Mouse (Mus musculus): ENCODE measurements around the gene Igfals.

Igfals gene

DNA sequence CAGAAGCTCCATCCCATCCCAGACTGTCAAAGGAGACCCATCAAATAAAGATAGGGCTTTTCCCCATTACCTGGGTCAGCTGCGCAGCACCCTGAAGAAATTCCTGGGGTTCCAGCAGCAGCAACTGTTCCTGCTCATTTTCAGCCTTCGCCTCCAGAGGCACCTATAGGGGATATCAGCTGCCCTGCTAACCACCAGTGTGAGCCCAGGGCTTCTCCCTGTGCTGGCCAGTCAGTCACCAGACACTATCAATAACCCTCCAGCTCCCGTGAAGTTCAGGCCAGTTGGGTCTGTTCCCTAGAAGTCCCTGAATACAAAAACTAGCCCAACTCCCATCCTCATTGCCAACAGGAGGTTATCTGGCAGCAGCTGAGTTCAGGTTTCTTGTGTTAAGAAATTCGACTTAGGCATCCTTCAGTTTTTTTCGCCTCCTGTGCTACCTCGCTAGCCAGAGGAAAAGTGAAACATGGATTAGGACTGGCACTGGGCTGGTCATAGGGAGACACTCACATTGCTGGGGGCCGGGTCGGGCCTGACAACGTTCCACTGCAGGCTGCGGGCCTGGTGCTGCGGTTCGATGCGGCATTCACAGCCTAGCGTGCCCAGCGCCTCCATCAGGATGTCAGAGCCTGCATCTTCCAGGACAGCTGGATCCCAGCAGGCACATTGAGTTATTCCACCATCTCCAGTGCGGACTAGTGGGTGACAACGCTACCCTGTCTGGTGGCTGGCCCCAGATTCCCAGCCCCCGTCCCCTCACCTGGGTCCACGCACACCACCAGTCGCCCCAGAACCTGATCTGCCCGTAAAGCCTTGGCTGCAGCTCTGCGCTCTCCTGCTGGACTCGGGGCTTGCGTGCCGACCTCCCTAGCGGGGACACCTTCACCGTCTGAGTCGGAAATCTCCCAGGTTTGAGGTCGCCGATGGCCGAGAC is 28.5 kb downstream of the Igfals start:
- no peak for ATAC-seq (ENCODE audit: low TSS enrichment)

DNA sequence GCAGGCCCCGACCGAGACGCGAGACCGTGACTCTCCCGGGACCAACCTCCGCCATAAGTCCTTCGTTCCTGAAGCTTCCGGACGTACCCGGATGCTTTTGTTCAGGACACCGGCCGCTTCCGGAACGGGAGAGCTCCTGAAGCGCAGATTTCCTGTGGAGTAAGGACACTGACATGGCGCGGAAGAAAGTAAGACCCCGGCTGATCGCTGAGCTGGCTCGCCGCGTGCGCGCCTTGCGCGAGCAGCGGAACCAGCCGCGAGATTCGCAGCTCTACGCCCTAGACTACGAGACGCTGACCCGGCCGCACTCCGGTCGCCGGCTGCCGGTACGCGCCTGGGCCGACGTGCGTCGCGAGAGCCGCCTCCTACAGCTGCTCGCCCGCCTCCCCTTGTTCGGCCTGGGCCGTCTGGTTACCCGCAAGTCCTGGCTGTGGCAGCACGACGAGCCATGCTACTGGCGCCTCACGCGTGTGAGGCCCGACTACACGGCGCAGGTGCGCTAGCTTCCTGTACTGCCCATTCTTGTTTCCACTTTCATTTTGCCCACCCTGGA is 29.3 kb downstream of the Igfals start, which contains the start of the genes Eme2 and Mrps34:
Gene Eme2 (minus strand): TSS at position 93 of the 553 bp plus-strand sequence.
Gene Mrps34 (plus strand): TSS at position 122 of the 553 bp plus-strand sequence.
- ATAC-seq (ENCODE audit: low TSS enrichment) = peak; percentile 44

DNA sequence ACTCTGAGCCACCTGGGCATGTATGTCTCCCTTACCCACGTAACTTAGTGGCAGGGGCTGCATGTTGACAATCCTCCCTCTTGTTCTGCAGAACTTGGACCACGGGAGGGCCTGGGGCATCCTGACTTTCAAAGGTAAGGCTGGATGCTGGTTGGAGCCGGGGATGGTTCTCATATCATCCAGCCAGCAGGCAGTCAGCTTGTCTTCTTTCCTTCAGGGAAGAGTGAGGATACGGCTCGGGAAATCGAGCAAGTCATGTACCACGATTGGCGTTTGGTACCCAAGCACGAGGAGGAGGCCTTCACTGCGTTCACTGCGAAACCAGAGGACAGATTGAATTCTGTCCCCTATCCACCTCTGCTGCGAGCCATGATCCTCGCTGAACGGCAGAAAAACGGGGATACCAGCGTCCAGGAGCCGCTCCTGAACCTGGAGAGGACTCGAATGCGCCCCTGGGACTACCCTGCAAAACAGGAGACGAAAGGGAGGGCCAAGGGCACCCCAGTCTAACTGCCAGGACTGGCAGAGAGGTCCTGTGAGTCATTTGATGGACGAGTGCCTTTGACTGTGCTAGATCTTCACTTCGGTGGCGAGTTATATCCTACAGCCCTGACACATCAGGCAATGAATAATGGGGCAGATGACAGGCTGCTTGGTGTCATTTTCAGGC is 29.9 kb downstream of the Igfals start:
- no peak for ATAC-seq (ENCODE audit: low TSS enrichment)

DNA sequence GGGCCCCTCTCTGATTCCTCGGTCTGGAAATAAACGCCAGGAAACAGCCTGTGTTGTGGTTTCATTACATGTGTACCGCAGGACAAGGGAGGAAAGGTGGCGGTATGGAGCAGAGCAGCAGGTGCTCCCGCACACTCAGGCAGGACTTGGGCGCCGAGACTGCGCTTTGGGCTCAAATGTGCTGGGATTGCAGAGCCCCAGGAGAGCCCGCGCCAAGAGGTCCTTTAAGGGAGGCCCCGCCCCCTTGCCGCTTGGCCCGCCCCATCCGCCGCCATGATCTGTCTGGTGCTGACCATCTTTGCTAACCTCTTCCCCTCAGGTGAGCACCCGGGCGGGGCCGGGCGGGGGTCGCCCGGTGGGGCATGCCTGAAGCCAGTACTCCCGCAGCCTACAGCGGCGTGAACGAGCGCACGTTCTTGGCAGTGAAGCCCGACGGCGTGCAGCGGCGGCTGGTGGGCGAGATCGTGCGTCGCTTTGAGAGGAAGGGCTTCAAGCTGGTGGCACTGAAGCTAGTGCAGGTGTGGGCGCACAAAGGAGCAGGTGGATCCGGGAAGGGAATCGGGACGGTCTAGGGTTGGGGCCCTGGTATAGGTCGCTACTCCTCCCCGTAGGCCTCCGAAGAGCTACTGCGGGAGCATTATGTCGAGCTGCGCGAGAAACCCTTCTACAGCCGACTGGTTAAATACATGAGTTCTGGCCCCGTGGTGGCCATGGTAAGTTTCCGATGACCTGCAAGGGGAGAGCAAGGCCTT is 30.6 kb downstream of the Igfals start, which contains the start of gene Nme3:
Gene Nme3 (plus strand): TSS at position 260 of the 752 bp plus-strand sequence.
- ATAC-seq (ENCODE audit: low TSS enrichment) = peak; percentile 22

DNA sequence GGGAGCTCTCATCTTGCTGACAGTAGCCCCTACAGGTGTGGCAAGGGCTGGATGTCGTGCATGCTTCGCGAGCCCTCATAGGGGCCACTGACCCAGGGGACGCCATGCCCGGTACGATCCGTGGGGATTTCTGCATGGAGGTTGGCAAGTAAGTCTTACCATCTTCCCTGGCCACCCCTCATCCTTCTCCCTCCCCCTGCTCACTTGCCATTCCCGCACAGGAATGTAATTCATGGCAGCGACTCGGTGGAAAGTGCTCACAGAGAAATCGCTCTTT is 31.1 kb downstream of the Igfals start:
- no peak for ATAC-seq (ENCODE audit: low TSS enrichment)

DNA sequence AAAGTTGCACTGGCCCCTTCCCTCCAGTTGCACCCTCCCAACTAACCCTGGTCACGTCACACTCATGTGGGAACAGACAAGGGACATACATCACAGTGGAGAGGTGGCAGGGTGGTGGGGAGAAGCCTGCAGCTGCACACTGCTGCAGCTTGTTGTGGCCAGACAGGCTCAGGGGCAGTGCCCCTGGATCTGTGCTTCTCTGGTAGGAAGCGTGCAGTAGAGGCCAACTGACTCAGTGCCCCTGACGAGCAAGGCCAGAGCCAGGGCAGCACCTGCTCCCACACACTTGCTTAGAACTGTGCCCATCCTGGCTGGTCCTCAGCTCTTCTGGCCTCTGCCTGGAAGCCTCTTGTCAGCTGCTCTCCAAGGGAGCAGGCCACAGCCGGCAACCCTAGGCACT is 31.8 kb downstream of the Igfals start:
- no peak for ATAC-seq (ENCODE audit: low TSS enrichment)

DNA sequence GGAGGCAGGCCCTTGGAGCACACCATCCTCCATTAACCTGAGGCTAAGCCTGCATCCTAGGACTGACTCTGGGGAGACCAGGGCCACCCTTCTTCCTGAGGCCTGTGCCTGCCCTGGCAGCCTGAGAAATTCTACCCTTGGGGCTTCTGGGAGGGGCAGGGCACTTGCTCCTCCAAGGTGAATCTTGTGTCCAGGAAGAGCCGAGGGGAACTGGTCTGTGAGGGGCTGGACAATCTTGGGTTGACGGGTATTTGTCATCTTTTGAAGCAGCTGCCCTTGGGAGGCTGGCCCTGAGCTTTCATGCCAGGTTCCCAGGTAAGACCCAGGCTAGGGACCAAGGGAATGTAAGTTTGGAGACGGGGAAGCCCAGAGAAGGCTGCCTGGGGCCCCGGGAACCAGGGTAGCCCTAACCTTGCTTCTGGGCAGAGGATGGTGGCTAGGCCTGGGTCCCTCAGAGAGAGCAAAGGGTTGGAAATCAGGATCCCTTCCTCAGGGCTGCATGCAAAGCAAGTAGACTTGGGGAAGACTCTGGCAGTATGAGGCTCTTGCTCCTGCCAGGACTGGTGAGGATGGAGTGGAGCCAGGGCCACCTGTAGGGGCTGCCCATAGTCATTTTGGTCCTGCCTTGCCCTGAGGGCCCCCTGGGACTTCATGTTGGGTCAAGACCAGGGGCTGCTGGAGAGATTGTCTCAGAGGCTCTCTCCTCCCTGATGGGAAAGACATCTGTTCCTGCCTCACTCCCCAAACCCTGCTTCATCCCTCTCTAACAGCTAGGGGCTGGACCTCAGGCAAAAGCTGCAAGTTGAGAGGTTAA is 32.5 kb downstream of the Igfals start:
- ATAC-seq (ENCODE audit: low TSS enrichment) = no peak

DNA sequence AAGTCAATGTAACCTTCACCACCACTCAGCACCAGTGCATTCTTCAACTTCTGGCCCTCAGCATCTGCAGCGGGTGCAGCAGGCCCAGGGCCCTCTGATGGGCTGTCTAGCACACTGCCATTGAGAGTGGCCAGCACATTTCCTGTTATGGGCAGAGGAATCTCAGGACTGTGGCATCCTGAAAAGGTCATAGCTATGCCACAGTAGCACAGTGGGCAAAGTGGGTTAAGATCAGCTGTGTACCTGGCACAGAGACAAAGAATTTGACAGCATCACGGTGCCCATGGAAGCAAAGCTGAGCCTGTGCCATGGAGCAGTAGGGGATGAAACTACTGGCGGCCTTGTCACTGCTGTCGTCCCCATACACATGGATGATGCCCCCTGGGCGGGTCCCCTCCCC is 33.4 kb downstream of the Igfals start:
- no peak for ATAC-seq (ENCODE audit: low TSS enrichment)

DNA sequence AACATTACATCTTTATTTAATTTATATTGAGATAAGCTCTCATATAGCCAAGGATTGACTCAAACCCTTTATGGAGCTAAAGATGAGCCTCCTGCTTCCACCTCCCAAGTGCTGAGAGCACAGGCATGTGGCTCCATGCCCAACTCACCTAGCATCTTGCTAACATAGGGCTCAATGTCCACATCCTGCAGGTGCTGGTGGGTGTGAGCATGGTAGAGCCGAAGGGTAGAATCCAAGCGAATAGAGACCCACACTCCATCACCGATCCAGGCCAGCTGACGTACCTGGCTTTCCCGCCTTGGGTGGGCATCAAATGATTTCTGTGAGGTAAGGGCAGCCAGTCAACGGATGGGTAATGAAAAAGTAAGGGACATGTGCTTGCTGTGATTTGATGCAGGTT is 34.2 kb downstream of the Igfals start:
- ATAC-seq (ENCODE audit: low TSS enrichment) = no peak

DNA sequence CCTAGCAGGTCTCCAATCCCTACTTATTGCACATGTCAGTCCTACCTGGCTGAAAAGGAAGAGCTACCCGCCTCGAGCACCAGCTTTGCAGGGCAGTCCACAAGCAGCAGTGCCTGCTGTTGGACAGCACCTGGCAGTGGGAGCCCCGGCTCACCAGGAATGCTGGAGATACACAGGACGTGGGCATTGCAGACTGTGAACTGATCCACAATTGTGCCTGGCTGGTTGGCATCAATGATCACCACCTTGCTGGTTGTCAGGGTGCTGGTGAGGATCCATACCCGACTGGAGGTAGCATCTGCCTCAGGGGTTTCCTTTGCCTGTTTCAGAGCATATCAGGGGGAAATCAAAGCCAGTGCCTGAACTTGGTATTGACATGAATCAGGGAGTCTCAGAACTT is 36.3 kb downstream of the Igfals start:
- no peak for ATAC-seq (ENCODE audit: low TSS enrichment)

DNA sequence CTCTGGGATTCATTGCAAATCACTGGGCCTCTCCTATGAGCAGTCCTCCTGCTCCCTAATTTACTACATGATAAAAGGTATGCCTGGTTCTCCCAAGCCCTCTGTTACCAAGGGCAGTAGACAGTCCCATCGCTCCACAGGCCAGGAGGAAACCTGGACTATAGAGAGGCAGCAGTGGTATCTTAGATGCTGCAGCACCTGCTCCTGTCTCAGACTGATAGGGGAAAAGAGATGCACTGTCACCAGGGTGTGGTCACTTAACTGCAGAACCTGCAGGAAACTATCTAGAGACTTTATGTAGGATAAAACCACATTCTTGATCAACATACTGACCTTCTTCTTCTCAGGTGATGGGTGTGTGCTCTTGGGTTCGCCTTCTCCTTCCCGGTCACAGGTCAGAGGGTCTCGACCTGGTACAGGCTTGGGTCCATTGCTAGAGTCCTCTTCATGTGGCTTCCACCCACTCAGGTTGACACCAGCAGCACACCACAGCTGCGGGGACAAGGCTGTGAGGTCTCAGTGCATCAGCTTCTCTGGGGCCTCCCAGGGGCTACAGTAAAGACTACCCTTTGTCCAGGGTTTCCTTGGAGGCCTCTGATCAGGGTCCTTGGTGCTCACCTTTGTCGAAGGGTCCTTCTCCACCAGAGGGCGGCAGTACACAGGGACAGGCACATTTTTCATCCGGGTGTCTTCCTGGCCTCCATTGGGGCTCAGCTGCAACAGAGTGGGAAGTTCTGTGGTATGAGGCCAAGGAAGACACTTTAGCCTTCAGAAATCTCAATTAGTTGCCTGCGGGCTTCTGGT is 37.1 kb downstream of the Igfals start:
- no peak for ATAC-seq (ENCODE audit: low TSS enrichment)

DNA sequence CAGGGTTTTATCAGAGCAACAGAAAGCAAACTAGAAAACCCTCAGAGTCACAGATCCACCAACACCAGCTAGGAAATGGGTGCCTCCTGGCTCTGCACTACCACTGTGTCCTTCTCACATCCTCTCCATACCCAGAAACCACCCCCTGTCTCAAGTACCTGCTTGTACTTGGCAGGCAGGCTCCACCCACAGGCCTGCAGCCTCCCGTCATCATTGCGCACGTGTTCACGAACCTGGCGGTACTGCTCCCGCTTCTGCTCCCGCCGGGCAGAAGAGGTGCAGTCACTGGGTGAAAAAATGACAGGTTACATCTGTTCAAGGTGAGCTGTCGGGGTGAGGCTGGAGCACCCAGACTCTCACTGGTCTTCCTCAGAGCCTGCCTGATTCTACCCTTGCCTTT is 38.0 kb downstream of the Igfals start:
- ATAC-seq (ENCODE audit: low TSS enrichment) = peak; percentile 49

DNA sequence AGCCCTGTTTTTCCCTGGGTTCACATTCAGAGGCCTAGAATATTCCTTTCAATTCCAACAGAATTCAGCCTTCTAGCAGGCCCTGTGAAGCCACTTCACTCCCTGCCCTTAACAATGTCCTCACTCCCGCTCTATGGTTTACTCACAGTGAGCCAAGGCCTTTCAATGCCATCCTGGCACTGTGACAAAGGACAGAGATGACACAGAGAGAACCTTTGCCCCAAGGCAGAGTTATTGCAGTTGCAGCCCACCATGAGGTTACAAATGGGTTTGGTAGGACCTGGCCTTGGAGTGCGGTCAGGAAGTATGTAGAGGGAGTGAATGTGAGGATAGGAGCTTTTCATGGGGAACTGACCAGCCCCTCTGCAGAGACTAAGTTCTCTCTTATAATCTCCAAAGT is 41.8 kb downstream of the Igfals start:
- ATAC-seq (ENCODE audit: low TSS enrichment) = no peak

DNA sequence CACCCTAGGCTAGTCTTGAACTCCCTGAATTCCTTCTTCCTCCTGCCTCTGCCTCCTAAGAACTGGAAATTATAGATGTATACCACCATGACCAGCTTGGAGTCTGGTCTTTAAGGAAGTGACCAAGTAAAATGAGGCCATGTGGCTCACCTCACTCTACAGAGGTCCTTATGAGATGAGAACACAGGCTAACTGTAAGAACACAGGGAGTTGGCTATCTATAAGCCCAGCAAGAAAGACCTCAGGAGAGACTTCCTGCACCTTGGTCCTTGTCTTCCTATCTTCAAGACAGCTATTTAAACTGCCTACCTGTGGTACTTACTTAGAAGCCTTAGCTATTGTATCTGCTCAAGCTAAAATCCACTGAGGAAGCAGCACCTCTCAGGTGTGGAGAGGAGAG is 48.2 kb downstream of the Igfals start:
- no peak for ATAC-seq (ENCODE audit: low TSS enrichment)

DNA sequence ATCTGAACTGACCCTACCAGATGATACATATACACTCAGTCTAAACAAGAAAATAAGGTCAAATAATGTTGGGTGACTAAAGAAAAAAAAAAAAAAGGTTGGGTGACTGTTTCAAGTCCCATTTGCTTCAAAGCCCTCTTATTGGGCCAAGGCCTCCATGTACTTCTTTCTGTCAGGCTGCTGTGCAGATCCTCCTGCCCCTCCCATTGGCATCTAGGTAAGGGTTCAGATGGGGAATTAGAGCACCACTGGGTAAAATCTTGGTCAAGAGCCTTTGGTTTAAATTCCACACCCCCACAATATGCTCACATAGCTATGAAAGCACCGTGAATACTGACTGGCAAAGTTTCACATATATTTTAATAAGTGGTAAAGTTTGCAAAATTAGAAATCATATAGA is 57.4 kb downstream of the Igfals start:
- no peak for ATAC-seq (ENCODE audit: low TSS enrichment)

DNA sequence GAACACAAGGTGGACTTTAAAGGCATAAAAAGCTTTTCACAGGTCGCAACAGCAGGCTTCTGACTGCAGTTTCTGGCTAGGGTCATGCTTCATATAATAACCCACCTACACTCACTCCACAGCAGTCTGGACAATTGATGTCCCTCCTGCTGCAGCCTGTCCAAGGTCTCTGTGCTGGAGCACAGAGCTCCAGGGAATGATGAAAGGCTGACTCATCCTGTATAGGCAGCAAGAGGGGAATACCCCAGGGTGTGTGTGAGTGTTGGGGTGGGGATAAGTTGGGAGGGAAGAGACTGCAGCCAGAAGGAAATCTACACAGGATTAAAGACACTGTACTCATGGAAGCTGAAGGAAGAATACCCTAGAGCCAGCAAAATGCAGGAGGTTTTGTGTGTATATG is 63.7 kb downstream of the Igfals start:
- ATAC-seq (ENCODE audit: low TSS enrichment) = no peak; the same call in 1 of the 2 replicates

All from frontal cortex, adult (tissue).